Mouse (Mus musculus): ENCODE results near the gene Chchd6. TPM values are rescaled to one million over a fixed set of nuclear protein-coding genes. Genes with fewer than 3 reads are reported as not detected.
A peak's percentile ranks its signal among the peaks of the same experiment; 100 is the strongest.

The Chchd6 gene
- polyA plus RNA-seq, 1 experiment from 2014 or later = 174 TPM

DNA sequence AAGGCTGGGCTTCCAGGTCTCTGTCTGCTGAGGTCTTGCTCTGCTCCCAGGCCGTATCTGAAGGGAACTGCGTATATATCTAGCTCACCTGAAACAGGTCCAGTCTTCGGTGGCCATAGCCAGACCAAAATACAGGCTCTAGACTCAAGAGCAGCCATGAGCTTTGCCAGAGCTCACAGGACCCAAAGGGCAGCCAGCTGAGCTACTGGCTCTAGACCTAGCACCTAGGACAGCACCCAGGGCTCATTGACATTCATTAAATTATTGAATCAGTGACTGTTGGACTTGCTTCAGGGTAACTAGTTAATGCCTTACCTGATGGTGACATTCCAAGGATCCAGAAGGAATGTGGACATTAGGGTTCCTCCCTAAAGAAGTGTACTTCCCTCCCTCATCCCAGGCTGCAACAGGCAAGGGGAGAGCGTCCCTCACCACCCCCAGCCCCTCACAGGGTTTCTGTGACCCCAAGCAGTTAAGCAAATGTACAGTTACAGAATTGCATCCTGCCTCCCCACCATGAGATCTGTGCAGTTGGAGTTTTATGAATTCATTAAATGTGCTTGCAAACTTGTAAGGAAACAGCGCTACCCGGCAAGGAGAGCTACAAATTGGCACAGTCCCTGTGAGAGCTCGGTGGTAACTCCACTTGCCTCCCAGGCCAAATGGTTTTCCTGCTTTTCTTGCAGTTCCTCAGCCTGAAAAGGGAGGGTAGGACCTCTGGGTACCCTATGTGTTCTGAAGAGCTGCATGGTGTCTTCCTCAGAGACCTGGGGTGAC, 19.3 kb upstream of the Chchd6 start:
- Histone ChIP-seq H3K36me3 (no peaks in the 10 kb centered on the region), H3K4me1 (peaks cover 28% of the 10 kb centered on the region), H3K27ac (replicated peaks) (peak overlapping the region; percentile 86), H3K27me3 (replicated peaks) (no peaks in the 10 kb centered on the region), H3K4me2 (no peak overlapping the region), H3K9me3 (replicated peaks) (no peaks in the 10 kb centered on the region), H3K9ac (replicated peaks) (no peak overlapping the region), H3K4me3 (replicated peaks) (no peak overlapping the region)
- peak; percentile 6; the same call in 1 of the 2 replicates for ATAC-seq (ENCODE audit: low FRiP score)
- 71% methylated on average over 7 of the region's 7 CpGs for WGBS

GRCm38 (mm10) chr6:89614107-89614471, 18.6 kb upstream of the Chchd6 start:
- WGBS = 19% methylated on average over 2 of the region's 2 CpGs
- Histone ChIP-seq H3K9ac (replicated peaks) (no peak overlapping the region), H3K4me3 (replicated peaks) (no peak overlapping the region), H3K4me1 (peaks cover 30% of the 10 kb centered on the region), H3K36me3 (no peaks in the 10 kb centered on the region), H3K27ac (replicated peaks) (peak overlapping the region; percentile 86), H3K9me3 (replicated peaks) (no peaks in the 10 kb centered on the region), H3K27me3 (replicated peaks) (no peaks in the 10 kb centered on the region), H3K4me2 (no peak overlapping the region)
- ATAC-seq (ENCODE audit: low FRiP score) = peak; percentile 45

- Histone ChIP-seq H3K4me2 (peak overlapping the region; percentile 19; the same call in 1 of the 2 replicates), H3K27ac (replicated peaks) (peak overlapping the region; percentile 86), H3K36me3 (no peaks in the 10 kb centered on the region), H3K27me3 (replicated peaks) (no peaks in the 10 kb centered on the region), H3K9me3 (replicated peaks) (no peaks in the 10 kb centered on the region), H3K9ac (replicated peaks) (no peak overlapping the region), H3K4me1 (peaks cover 31% of the 10 kb centered on the region), H3K4me3 (replicated peaks) (no peak overlapping the region)
- ATAC-seq (ENCODE audit: low FRiP score) = peak; percentile 94
- WGBS = 16% methylated on average over 15 of the region's 15 CpGs
Measured at GRCm38 (mm10) chr6:89613336-89614106, 18.1 kb upstream of the Chchd6 start.

- peaks cover 3% of the 10 kb centered on the region for H3K4me1 ChIP-seq
- no peak for ATAC-seq (ENCODE audit: low FRiP score)
- H3K9ac ChIP-seq (replicated peaks) = no peak overlapping the region
- H3K9me3 ChIP-seq (replicated peaks) = no peaks in the 10 kb centered on the region
- WGBS = 51% methylated on average over 4 of the region's 4 CpGs
- no peak overlapping the region for H3K27ac ChIP-seq (replicated peaks)
- H3K4me3 ChIP-seq (replicated peaks) = no peak overlapping the region
- no peaks in the 10 kb centered on the region for H3K27me3 ChIP-seq (replicated peaks)
- H3K36me3 ChIP-seq = no peaks in the 10 kb centered on the region
- no peak overlapping the region for H3K4me2 ChIP-seq
Measured at GRCm38 (mm10) chr6:89607999-89608398, 12.5 kb upstream of the Chchd6 start.

GRCm38 (mm10) chr6:89606096-89606495, 10.6 kb upstream of the Chchd6 start:
- Histone ChIP-seq H3K4me1 (peaks cover 3% of the 10 kb centered on the region; the same call in 1 of the 2 replicates), H3K9ac (replicated peaks) (no peak overlapping the region), H3K4me2 (no peak overlapping the region), H3K9me3 (replicated peaks) (no peaks in the 10 kb centered on the region), H3K36me3 (no peaks in the 10 kb centered on the region), H3K27ac (replicated peaks) (no peak overlapping the region), H3K4me3 (replicated peaks) (no peak overlapping the region), H3K27me3 (replicated peaks) (no peaks in the 10 kb centered on the region)
- ATAC-seq (ENCODE audit: low FRiP score) = no peak
- WGBS = 53% methylated on average over 3 of the region's 3 CpGs

- WGBS = 100% methylated on average over 1 of the region's 1 CpGs
- no peak overlapping the region for H3K4me2 ChIP-seq
- H3K9me3 ChIP-seq (replicated peaks) = no peaks in the 10 kb centered on the region
- H3K9ac ChIP-seq (replicated peaks) = no peak overlapping the region
- H3K4me1 ChIP-seq = peaks cover 17% of the 10 kb centered on the region
- no peak overlapping the region for H3K4me3 ChIP-seq (replicated peaks)
- H3K27ac ChIP-seq (replicated peaks) = no peak overlapping the region
- H3K36me3 ChIP-seq = no peaks in the 10 kb centered on the region
- no peaks in the 10 kb centered on the region for H3K27me3 ChIP-seq (replicated peaks)
- no peak for ATAC-seq (ENCODE audit: low FRiP score)
Measured at GRCm38 (mm10) chr6:89596510-89596909, 1.1 kb upstream of the Chchd6 start.

DNA sequence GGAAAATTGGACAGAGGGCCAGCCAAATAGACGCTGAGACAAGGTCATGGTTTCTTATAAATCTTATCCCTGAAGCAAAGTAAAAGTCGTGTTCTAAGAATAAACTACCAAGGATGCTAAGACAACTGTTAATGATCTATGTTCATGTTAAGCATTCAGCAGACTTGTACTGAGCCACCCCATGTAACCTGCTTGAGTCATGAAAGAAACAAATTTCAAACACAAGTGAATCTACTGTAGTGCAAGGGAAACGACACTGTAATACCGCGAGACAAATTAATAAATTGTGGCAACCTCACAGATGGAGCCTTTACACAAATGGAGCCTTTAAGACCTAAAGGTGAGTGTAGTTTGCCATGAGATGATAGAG, 310 bp upstream of the Chchd6 start:
- no peaks in the 10 kb centered on the region for H3K36me3 ChIP-seq
- no peak overlapping the region for H3K9ac ChIP-seq (replicated peaks)
- 29% methylated on average over 5 of the region's 5 CpGs for WGBS
- no peak overlapping the region for H3K27ac ChIP-seq (replicated peaks)
- peak; percentile 42 for ATAC-seq (ENCODE audit: low FRiP score)
- H3K9me3 ChIP-seq (replicated peaks) = no peaks in the 10 kb centered on the region
- H3K27me3 ChIP-seq (replicated peaks) = no peaks in the 10 kb centered on the region
- H3K4me3 ChIP-seq (replicated peaks) = peak overlapping the region; percentile 64
- H3K4me2 ChIP-seq = peak overlapping the region; percentile 63
- peaks cover 17% of the 10 kb centered on the region for H3K4me1 ChIP-seq

GRCm38 (mm10) chr6:89592016-89592415, 3.4 kb downstream of the Chchd6 start:
- ATAC-seq (ENCODE audit: low FRiP score) = no peak
- H3K4me3 ChIP-seq (replicated peaks) = no peak overlapping the region
- H3K9me3 ChIP-seq (replicated peaks) = no peaks in the 10 kb centered on the region
- WGBS = 87% methylated on average over 3 of the region's 3 CpGs
- no peak overlapping the region for H3K4me2 ChIP-seq
- no peak overlapping the region for H3K27ac ChIP-seq (replicated peaks)
- no peaks in the 10 kb centered on the region for H3K27me3 ChIP-seq (replicated peaks)
- H3K9ac ChIP-seq (replicated peaks) = no peak overlapping the region
- no peaks in the 10 kb centered on the region for H3K36me3 ChIP-seq
- peaks cover 17% of the 10 kb centered on the region for H3K4me1 ChIP-seq

DNA sequence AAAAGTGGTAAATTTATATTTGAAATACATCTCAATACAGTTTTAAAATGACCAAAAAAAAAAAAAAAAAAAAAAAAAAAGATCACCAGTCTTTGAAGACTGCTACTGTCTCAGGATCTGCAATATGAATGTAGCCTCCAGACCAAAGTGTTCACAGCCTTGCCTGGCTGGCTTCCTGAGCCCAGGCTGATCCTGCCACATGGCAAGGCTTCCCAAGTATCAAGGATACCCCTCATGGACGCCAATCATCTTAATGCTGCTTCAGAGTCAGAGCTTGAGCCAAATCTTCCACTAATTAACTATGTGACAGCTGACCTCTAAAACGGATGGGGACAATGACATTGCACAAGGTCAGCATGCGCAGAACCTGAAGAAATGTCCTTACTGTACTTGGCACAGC, 3.9 kb downstream of the Chchd6 start:
- no peak for ATAC-seq (ENCODE audit: low FRiP score)
- WGBS = 90% methylated on average over 3 of the region's 3 CpGs
- peaks cover 17% of the 10 kb centered on the region for H3K4me1 ChIP-seq

DNA sequence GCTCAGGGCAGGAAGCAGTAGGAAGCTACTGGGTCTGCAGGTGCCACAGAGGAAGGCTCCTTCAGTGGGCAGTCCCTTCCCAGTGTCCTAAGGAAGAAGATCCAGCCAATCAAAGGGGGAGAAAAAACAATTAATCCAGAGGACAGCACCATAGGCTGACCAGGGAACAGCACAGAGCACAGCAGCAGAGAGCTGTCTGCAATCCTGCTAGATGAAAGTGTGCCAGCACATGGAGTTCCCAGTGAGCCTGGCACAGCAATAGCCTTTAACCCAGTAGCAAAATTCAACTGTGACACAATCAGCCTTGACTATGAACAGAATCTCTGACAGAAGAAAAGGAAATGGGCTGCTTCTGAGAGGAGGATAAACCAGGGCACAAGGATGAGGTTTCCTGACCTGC, 9.8 kb downstream of the Chchd6 start:
- Histone ChIP-seq H3K27ac (replicated peaks) (peak overlapping the region; percentile 18; the same call in 1 of the 2 replicates), H3K4me2 (no peak overlapping the region), H3K36me3 (no peaks in the 10 kb centered on the region), H3K9ac (replicated peaks) (0 out of 2 replicates have a peak overlapping the region, but pooled peaks have one; percentile 7), H3K9me3 (replicated peaks) (no peaks in the 10 kb centered on the region), H3K27me3 (replicated peaks) (no peaks in the 10 kb centered on the region), H3K4me1 (peaks cover 16% of the 10 kb centered on the region), H3K4me3 (replicated peaks) (no peak overlapping the region)
- no peak for ATAC-seq (ENCODE audit: low FRiP score)

More for the DNA sequence above, 3.9 kb downstream of the Chchd6 start:
- no peaks in the 10 kb centered on the region for H3K9me3 ChIP-seq (replicated peaks)
- H3K4me3 ChIP-seq (replicated peaks) = no peak overlapping the region
- no peaks in the 10 kb centered on the region for H3K36me3 ChIP-seq
- H3K4me2 ChIP-seq = no peak overlapping the region
- H3K9ac ChIP-seq (replicated peaks) = no peak overlapping the region
- H3K27ac ChIP-seq (replicated peaks) = no peak overlapping the region
- H3K27me3 ChIP-seq (replicated peaks) = no peaks in the 10 kb centered on the region

DNA sequence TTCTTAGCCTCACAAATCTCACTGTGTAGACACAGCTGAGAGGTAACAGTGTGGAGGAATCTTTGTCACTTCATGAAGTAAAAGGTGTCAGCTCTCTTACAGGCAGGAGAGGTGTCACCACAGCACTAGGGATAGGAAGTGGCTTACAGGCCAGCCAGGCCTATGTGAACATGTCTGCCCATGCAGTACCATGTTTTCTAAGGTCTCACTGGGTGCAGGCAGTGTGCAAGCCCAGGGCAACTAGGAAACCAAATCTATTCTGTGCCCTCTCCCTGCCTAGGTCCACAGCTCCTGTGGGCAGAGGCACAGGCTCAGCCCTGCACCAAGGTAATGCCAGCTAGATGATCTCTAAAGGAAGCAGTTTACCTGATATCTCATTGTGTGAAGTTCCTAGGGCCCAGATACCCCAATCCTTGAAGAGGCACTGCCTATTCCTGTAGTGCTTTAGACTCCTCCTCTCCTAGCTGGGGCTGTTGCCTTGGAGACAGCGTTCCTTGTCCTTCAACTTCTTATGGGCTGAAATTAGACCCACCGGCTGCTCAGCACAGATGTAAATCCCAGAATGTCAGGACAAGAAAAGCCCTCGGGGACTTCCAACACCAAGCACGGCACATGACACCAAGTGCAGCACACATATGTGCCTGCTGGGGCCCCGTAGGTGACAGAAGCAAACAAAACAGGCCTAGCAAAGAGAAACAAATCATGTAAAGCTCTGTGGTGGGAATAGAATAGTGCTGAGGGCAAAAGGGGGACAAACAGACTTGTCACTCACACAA, 10.6 kb downstream of the Chchd6 start:
- Histone ChIP-seq H3K4me2 (no peak overlapping the region), H3K9ac (replicated peaks) (no peak overlapping the region), H3K4me3 (replicated peaks) (no peak overlapping the region), H3K4me1 (peaks cover 16% of the 10 kb centered on the region), H3K9me3 (replicated peaks) (no peaks in the 10 kb centered on the region), H3K36me3 (no peaks in the 10 kb centered on the region), H3K27ac (replicated peaks) (no peak overlapping the region), H3K27me3 (replicated peaks) (no peaks in the 10 kb centered on the region)
- 8% methylated on average over 5 of the region's 5 CpGs for WGBS
- ATAC-seq (ENCODE audit: low FRiP score) = no peak
